Mouse (Mus musculus): ENCODE results near the gene Kif5a.
A peak's percentile ranks its signal among the peaks of the same experiment; 100 is the strongest.

Gene Kif5a

DNA sequence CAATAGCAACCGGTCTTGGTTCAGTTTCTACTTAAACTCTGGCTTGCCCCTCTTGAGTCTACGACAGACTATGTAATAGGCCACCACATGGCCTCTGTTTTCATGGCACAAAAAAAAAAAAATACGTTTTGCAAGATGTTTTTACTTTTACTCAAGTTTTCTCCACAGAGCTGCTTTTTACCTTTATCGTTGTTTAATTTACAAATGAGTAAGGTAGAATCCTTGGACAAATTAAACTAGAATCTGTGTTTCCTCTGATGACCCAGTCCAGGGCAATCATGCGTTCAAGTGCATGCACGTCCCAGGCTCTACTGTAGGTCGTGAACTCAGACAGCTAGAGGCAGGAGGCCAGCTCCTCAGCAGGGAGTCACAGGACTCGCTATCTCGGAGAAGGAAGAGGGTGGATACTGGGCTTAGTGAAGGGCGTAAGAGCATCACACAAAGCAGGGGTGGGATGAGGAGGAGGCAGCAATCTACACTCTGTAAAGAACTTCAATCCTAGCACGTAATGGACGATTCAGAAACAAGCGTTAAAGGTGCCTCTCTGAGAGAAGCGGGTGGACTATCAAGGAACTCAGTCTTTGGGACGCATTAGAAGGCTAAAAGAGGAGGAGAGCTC is 26.5 kb upstream of the Kif5a start:
- peak; percentile 46 to 66 for DNase-seq (ENCODE audit: low spot score in 2 of 2)

DNA sequence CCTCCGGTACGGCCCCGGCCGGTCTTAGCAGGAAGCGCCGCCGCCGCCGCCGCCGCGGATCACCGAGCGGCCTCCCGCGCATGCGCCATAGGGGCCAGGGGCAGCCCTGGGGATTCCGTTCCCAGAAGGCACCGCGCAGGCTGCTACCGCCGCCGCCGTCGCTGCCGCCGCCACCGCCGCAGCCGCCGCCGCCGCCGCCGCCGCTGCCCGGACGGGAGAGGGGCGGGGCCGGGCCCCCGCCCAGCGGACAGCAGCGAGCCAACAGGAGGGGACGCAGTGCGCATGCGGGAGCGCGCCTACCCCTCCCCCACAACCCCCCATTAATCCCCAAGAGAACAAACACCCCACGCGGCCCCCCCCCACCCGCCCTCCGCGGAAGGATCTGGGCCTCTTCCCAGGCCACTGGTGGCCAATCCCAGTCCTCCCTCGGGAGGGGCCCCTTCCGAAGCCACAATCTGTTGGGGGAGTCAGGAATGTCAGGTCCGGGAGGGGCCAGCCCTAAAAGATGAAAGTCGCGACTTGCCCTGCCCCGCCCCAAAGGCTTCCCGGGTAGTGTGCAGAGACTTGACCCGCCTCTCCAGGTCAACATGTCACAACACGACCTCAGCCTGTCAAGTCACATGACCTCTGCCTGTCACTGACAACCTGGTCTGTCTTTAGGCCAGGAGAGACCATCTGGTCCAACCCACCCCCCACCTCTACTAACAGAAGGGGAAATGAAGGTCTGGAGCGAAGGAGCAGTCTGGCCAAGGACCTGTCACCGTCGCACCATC is 25.8 kb upstream of the Kif5a start, which contains the start of gene Mbd6:
TSS of gene Mbd6 (minus strand) at position 219 of the 773 bp plus-strand sequence.
- peak; percentile 83 to 85 for DNase-seq (ENCODE audit: low spot score in 2 of 2)

DNA sequence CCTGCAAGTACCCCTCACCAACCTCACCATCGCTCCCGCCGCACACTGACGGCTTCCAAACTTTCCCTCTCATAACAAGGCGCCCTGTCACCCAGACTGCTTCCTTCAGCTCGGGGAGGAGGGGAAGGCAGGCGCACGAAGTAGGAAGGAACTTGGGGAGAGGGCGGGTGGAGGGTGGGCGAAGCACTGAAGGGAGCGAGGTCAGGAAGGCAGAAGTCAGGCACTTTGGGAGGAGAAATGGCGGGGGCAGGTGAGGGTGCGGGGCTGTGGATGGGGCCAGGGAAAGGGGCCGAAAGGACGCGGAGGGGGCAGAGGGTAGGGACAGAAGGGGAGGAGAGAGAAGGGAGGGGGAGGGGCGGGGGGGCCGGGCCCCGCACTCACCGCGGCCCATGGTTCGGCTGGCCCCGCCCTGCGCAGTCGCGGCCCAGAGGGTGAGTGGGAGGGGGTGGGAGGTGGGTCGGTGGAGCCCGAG is 25.2 kb upstream of the Kif5a start:
- no peak for DNase-seq (ENCODE audit: low spot score in 2 of 2)

DNA sequence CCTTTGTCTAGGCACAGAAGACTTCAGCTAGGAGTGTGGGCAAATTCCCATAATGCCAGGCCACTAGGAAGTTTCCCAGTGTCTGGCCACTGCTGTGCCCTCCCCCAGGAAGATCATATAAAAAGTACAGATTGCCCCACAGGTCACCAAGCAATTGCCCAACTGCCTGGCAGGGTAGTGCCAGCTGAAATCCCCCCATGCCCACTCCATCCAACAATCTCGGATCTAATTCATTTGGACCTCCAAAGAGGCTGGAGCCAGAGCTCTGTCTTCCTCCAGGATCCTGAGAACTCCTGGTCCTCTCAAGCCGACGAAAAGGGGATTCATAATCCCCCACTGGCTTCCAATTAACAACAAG is 24.8 kb upstream of the Kif5a start:
- DNase-seq (ENCODE audit: low spot score in 2 of 2) = peak in 1 of 2 experiments; percentile 26

DNA sequence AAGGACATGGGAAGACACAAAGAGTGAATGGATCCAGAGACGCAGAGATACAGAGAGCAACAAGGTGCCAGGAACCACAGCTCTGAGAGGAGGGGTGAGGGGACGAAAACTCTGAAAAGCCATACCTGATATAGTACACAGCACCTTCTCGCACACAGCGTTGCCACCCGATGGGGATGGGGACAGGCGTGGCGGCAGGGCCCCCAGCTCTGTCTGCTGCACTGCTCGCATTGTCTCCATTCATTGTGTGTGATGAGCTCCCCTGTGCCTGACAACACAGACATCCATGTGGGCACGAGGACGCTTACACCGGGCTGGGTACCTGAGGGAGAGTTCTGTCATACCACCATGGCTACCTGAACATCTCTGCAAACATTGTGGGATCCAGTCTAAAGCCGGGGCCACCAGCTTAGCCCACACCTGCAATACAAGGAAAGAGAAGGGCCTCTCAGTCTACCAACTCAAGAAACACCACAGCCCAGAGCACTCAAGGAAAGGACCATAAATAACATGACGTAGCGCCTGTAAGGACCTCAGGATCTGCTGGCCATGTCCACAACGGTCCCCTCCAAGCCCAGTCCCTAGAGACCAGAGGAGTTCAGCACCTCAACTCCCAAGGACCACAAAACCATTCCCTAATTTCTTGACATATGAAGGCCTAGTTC is 24.3 kb upstream of the Kif5a start:
- no peak for DNase-seq (ENCODE audit: low spot score in 2 of 2)

DNA sequence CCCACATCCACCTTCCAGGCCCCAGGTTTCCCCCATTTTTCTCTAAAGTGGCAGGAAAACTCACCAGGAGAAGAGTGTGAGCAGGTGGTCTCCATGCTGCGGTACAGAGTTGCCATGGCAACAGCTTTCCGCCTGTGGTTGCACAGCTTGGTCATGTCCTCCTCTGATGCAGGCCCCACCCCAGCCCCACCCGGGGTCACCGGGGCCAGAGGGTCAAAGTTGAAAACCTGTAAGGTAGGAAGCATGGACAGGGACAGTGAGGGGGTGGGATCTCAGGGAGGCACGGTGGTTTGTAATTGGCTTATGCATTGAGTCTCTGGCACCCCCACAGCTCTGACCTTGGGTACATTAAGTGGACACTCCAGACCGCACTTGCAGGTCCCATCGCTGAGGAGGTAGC is 23.6 kb upstream of the Kif5a start:
- DNase-seq (ENCODE audit: low spot score in 2 of 2) = no peak

DNA sequence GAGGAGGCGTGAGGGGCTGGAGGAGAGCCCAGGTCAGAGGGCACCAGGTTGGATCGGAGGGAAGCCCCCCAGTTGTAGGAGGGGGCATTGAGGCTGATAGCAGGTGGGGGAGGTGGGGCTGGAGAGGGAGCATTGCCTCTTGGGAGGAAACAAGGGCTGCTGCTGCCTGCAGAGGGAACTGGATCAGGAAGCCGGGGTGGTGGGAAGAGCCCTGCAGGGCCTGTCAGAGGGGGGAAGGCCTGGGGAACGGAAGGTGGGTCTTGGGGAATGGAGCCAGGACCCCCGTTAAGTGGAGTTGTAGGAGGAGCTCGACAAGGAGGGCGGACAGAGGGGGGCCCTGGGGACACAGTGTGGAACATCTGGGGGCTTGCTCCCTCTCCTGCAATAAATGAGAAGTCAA is 23.0 kb upstream of the Kif5a start:
- no peak for DNase-seq (ENCODE audit: low spot score in 2 of 2)

DNA sequence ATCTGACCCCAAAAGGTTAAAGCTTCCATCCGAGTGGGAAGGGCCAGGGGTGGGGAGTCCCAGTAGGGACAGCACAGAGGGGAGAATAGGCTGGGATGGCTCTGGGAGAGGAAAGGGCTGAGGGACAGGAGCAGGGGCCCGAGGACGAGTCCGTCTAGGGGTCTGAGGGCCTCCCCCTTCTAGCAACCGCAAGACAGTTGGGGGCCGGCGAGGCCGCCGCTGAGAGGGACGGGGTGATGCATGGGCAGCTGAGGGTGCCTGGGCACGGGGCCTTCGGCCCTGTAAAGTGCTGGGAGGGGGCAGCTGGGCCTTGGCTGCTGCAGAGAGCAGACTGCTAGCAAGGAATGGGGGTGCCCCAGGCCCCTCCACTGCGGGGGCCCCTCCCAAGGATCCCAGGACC is 22.5 kb upstream of the Kif5a start:
- no peak for DNase-seq (ENCODE audit: low spot score in 2 of 2)

DNA sequence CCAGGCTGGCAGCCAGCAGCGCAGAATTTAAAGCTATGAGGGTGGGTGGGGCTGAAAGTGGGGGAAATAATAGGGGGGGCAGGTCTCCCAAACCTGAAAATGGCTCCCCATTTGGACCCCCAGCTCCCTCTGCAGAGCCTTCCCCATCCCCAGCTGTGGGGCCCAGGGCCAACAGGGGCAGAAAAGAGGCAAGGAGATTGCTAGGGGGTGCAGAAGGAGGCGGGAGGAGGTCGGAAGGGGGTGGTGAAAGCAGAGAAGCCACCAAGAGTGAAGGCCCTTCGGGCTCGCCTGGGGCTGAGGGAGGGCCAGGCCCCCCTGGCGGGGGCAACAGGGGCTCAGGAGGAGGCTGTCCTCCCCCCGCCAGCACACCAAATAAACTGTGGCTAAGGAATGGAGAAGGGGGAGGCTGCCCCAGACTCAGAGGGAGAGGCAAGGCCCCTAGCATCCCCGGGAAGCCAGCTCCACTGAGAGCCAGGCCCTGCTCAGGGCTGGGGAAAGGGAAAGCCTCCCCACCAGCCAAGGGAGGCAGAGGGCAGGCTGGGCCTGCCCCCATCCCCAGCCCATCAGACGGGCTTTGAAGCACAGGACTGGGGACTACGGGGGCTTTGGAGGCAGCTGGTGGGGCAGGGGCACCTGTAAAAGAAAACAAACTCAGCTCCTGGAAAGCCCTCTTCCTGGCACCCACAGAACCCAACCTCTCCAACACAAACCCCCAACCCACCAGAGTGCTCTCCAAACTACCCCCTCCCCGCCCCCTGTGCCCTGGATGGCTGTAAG is 21.8 kb upstream of the Kif5a start:
- no peak for DNase-seq (ENCODE audit: low spot score in 2 of 2)

DNA sequence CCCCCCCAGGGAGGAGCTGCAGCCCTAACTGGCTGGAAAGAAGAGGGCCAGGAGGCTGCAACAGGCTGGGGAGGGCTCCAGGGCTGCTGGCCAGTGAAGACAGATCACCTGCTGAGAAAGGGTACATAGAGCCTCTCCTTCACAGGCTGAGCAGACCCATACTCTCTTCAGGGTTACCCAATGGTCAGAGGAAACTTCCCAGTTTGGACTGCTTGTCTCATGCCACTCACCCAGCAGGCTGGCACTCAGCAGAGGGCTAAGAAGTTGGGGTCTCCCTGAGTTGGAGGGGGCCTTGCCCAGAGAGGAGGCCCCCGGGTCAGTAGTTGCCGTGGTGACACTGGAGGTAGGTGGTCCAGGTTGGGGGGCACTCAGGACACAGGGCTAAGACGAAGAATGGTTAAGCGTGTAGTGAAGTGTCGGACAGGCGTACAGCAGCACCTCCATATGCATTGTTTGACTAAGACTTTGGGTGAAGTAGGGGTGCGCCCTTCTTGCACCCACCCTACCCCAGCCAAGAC is 21.0 kb upstream of the Kif5a start:
- no peak for DNase-seq (ENCODE audit: low spot score in 2 of 2)

DNA sequence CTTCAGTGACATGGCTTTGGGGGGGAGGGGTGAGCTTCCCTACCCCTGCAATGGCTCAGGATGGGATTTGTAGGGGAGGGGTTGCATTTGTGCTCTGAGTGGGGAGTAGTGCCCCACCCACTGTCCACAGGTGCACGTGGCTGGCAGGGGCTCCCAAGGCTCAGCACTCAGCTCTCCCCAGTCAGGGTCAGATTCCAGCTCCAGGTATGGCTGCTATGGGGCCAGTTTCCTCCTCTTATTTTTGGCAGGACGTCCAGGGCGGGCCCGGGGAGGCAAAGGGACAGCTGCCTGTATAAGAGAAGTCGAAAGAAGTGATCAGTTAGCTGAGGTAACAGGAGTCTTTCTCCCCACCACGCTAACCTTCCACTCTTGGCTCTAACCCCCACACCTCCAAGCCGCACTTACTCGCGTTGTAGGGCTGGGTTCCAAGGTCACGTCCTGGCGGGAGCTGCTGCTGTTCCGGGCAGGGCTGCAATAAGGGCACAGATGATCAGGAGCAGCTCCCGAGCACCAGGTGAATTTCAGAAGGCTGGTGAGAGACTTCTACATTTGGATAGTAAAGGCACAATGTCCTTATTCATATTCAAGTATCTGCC is 19.6 kb upstream of the Kif5a start:
- DNase-seq (ENCODE audit: low spot score in 2 of 2) = no peak

DNA sequence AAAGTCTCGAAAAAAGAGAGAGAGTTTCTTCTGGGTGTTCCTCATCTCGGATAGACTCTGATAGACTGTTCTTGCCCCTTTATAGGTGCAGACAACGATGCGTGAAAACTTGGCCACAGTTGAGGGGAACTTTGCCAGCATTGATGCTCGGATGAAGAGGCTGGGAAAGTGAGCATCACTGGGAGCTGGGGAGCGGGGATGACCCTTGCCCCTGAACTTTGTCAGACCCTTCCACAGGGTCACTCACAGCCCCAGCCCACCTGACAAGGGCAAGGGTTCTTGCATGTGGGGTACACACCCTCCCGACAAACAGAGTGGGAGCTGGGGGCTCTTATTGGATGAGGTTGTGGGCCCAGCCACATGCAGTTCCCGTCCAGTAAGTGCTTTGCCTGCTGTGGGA is 18.2 kb upstream of the Kif5a start:
- DNase-seq (ENCODE audit: low spot score in 2 of 2) = no peak

DNA sequence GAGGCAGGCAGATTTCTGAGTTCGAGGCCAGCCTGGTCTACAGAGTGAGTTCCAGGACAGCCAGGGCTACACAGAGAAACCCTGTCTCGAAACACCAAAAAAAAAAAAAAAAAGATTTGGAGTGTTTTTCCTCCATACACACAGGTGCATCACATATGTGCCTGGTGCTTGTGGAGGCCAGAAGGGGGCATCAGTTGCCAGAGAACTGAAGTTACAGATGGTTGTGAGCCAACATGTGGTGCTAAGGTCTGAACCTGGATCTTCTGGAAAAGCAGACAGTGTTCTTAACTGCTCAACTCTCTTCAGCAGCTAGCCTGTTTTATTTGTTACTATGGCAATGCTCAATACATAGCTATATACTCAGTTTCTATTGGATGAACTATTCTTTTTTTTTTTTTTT is 16.6 kb upstream of the Kif5a start:
- DNase-seq (ENCODE audit: low spot score in 2 of 2) = no peak

DNA sequence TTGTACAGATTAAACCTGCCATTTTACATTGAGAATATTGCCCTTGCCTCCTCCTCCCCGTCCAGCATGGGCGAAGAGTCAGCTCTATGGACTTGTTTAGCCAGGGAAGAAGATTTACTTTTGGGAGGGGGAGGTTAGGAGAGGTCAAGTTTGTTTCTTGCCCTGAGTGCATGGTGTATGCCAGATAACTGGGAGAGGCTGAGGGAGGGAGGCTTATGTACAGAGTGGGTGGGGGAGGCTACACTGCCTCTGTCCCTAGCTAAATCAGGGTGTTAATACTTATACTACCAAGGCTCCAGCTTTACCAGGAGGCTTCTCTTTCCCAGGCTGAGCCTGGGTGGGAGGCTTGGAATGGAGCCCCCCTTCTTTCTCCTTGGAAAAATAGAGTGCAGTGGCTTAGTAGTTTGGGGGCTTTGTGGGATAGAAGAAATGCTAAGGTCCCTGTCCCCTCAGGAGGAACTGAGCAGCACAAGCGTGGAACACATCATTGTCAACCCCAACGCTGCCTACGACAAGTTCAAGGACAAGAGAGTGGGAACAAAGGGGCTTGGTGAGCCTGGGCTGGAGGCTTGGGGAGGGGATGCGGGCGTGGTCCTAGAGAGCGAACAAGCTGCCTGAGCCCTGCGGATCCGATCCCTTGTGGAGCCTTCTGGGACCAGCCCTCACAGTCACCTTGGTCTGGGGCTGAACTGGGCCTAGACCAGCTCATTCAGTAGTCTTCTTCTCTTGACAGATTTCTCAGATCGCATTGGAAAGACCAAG is 11.3 kb upstream of the Kif5a start:
- no peak for DNase-seq (ENCODE audit: low spot score in 2 of 2)

DNA sequence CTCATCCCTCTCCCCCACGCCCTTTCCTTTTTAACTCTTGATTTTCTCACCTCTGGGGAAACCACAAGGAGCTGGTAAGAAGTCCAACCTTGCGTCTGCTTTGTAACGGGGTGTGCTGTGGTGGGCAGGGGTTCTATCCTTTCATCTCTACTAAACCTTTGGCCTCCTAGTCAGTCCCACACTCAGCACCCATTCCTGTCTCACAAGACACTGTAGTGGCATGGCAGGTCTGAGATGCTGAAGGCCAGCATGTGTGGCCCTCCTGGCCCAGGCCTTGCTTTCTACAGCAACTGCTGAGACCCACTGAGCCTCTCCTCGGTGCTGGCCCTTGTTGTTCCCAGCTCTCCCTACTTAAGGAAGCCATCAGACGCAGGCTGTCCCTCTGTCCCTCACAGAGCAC is 9.2 kb upstream of the Kif5a start:
- no peak for DNase-seq (ENCODE audit: low spot score in 2 of 2)

DNA sequence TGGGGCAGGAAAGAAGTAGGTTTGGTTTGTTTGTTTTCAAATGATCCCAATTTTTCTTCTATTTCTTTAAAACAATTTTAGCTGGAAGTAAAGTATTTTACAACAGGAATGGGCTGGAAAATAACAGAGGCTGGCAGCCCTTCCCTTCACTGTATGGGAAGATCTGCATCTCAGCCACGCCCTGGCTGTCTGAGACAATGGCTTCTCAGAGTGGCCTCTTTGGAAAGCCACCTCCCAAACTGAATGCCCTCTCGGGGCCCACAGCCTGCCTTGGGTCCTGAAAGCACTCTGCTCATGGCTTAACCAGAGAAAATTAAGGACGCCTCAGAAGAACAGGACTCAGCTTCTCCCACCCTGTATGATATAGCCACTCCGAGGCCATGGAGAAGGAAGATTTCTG is 6.7 kb upstream of the Kif5a start:
- DNase-seq (ENCODE audit: low spot score in 2 of 2) = no peak

DNA sequence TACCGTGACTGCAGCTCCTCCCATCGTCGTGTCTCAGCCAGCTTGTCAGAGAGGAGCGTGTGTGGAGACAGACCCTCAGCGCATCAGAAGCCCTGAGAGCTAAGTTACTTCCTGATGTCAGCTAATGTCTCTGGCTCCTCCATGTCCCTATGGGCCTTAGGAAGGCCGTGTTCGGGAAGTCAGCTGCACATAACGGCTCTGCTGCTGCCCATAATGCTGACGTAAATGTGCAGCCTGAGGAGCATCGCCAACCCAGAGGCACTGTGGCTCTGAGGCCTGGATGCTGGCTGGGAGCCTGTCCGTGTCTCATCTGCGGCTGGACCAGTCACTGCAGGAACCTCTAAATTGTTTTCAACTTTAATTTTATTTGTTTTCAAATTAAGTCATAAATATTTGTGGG is 5.9 kb upstream of the Kif5a start:
- DNase-seq (ENCODE audit: low spot score in 2 of 2) = no peak

DNA sequence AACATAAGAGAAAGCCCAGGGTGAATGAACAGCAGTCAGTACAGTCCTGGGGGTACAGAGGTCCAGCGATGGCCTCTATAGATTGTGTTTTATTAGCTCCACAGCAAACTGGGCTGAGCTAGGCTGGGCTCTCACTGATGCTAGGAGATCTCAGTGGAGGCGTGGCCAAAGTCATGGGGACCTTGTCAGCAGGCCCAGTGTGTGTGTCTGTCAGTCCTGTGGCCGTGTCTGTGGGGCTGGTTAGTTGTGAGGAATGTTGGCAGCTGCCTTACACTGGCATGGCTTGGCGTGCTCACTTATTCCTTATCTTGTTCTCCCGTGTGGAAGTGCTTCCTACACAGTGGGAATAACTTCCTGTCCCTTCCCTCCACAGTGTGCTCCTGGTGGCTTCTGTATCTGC is 5.3 kb upstream of the Kif5a start:
- no peak for DNase-seq (ENCODE audit: low spot score in 2 of 2)

DNA sequence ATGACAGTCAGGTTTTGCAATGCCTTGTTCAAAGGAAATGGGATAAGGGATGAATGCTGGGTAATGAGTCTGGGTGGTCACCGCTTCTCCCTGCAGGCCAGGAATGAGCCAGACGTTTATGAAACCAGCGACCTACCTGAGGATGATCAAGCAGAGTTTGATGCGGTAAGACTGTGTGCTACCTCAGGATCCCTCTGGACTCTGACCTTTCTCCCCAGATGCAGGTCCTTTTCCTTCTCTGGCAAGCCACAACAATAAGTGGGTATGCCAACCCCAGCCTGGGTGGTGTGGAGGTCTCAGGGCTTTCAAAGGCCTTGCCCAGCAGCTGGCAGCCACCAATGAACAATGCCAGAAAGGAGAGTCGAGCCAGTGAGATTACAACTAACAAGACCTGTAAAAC is 4.2 kb upstream of the Kif5a start:
- DNase-seq (ENCODE audit: low spot score in 2 of 2) = no peak

DNA sequence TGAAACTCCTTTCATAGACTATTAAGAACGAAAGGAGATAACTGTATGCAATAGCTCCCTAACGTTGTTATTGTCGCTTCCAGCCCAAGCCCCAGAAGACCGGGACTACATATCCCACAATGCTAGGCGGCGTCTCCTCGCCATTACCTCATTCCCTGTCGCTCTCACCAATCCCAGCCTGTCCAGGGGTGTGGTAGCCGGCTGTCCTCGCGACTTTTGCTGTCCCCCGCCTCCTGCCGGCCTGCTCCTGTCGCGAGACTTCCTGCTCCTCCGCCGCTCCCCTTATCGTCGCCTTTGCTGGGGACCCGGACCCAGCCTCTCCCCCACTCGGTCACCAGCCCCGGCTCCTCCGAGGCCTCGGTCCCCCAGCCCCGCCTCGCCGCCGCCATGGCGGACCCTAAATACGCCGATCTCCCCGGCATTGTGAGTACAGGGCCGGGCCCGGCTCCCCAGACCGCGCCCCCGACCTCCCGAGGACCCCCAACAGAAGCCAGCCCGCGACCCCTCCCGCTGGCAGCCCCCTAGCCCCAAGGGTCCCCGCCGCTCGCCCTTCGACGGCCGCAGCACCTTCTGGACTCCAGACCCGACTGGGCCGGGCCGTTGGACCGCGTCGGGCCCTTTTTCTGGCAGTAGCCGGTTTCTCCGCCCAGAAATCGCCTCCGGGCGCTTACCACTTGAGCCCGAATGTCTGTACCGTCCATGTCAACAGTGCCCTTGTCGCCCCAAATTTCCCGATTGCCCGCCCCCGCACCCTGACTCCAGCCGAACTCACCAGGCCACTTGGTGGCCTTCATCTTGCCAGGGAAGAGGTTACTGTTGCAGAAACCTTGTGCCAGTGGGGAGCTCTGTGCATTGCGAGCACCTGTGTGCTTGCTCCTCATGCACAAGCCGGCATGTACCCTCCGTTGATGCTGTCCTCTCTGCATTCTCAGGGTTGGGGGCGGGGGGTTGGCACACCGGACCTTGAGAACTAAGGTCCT is 3.3 kb upstream of the Kif5a start, which contains the start of gene Dctn2:
TSS of gene Dctn2 (plus strand) at position 257 of the 980 bp plus-strand sequence.
- peak; percentile 82 to 94 for DNase-seq (ENCODE audit: low spot score in 2 of 2)

Data from urinary bladder, adult 18-20 months (tissue).